In genomic region chr4:82755616-82756294, GRCm38 (mm10) we compare ENCODE assay signal across 12 mouse cellular contexts. TPM values are rescaled to one million over a fixed set of nuclear protein-coding genes. Genes with fewer than 3 reads are reported as not detected.
DNase-seq lines count a peak whose midpoint lies in the region; ATAC-seq and TF ChIP-seq lines count a peak whose summit lies in the region.
"Had no signal": no experiment of that assay in that cellular context is flagged by ENCODE, and none has a peak within 500 bp of the region (broad histone marks: within the 10 kb centered on the region; RNA-seq: fewer than 3 reads in every experiment).

No protein-coding gene starts in this region.

- H3K79me2 ChIP-seq in CH12.LX (replicated peaks; ENCODE audit: control insufficient read depth, extremely low read depth, insufficient read depth, poor library complexity, severe bottlenecking): no peaks in the 10 kb centered on the region

- dilution Hi-C loops in CH12.LX (cut with MboI; ENCODE audit: extremely low pct_ligation_motif_present, extremely low pct_unique_long_range_greater_than_20kb, low sequenced_read_pairs): no loop called here

- no peak overlapping the region for H3K4me3 ChIP-seq in CH12.LX (replicated peaks in 1 of 3; ENCODE audit: low read depth in 2 of 3, low read length in 2 of 3, poor library complexity in 1 of 3)
- no peak overlapping the region for H3K4me3 ChIP-seq in embryonic facial prominence, embryonic 14.5 days (ENCODE audit: low read depth, low read length)
- no peak overlapping the region for H3K4me3 ChIP-seq in liver, postnatal 0 days (ENCODE audit: low read depth, low read length)
- H3K4me3 ChIP-seq: liver, embryonic 13.5 days; myocyte had no signal

- 28% methylated on average over 3 of the region's 3 CpGs for WGBS in embryonic facial prominence, embryonic 14.5 days
- 39% methylated on average over 3 of the region's 3 CpGs for WGBS in liver, postnatal 0 days (ENCODE audit: insufficient replicate concordance)

- H3K27me3 ChIP-seq in CH12.LX (replicated peaks): no peaks in the 10 kb centered on the region
- H3K27me3 ChIP-seq in embryonic facial prominence, embryonic 14.5 days (replicated peaks; ENCODE audit: control insufficient read depth, insufficient read depth, low read length): no peaks in the 10 kb centered on the region
- H3K27me3 ChIP-seq in liver, postnatal 0 days (ENCODE audit: insufficient read depth, low read length): no peaks in the 10 kb centered on the region
- H3K27me3 ChIP-seq: liver, embryonic 13.5 days had no signal

- H3K36me3 ChIP-seq in CH12.LX (replicated peaks in 1 of 2; ENCODE audit: control insufficient read depth in 1 of 2, insufficient read depth in 1 of 2, low read length in 1 of 2): no peaks in the 10 kb centered on the region
- no peaks in the 10 kb centered on the region for H3K36me3 ChIP-seq in embryonic facial prominence, embryonic 14.5 days (ENCODE audit: control insufficient read depth, insufficient read depth, low read length)
- H3K36me3 ChIP-seq in liver, postnatal 0 days (replicated peaks; ENCODE audit: insufficient read depth, low read length): no peaks in the 10 kb centered on the region
- H3K36me3 ChIP-seq: liver, embryonic 13.5 days had no signal

- TF ChIP-seq EP300 in CH12.LX (IDR thresholded peaks at IDR 0.05; ENCODE audit: low read length): peak; percentile 71
- no peak for TF ChIP-seq EP300 in liver, postnatal 0 days (IDR thresholded peaks at IDR 0.05; ENCODE audit: low read depth)

- peaks cover 9 to 22% of the 10 kb centered on the region in 2 experiments for H3K4me1 ChIP-seq in CH12.LX (ENCODE audit: control insufficient read depth in 1 of 2, insufficient read depth in 2 of 2)
- H3K4me1 ChIP-seq in embryonic facial prominence, embryonic 14.5 days (ENCODE audit: control insufficient read depth, insufficient read depth, low read length): no peaks in the 10 kb centered on the region
- H3K4me1 ChIP-seq in liver, postnatal 0 days (ENCODE audit: insufficient read depth): no peaks in the 10 kb centered on the region
- H3K4me1 ChIP-seq: liver, embryonic 13.5 days had no signal

- DNase-seq in CD4-positive helper T cell, adult 2 months (ENCODE audit: low read depth, low spot score): peak; percentile 30
- peak; percentile 63 for DNase-seq in CH12.LX (ENCODE audit: extremely low read depth)
- no peak for DNase-seq in embryonic facial prominence, embryonic 14.5 days (ENCODE audit: low spot score)
- peak; percentile 32 to 67 for DNase-seq in kidney, postnatal 25 days
- no peak for DNase-seq in layer of hippocampus, adult 8-10 months (ENCODE audit: low spot score in 2 of 2)
- DNase-seq in layer of hippocampus, postnatal 10 days (ENCODE audit: low spot score in 2 of 2): no peak
- DNase-seq in liver, postnatal 0 days: no peak
- no peak for DNase-seq in B cell, adult 2 months
- DNase-seq: cerebellum, postnatal 36 days; liver, embryonic 13.5 days had no signal

- no peak for TF ChIP-seq RAD21 in CH12.LX (IDR thresholded peaks at IDR 0.05; ENCODE audit: low read depth, low read length)

- in situ Hi-C loops in CH12.LX (cut with MboI; ENCODE audit: low pct_ligation_motif_present, low pct_unique_long_range_greater_than_20kb, low sequenced_read_pairs): no loop called here

- H3K27ac ChIP-seq in CH12.LX (ENCODE audit: insufficient read depth, low read depth): no peak overlapping the region
- no peak overlapping the region for H3K27ac ChIP-seq in embryonic facial prominence, embryonic 14.5 days (replicated peaks; ENCODE audit: low read depth, low read length)
- H3K27ac ChIP-seq in liver, postnatal 0 days (ENCODE audit: low read depth): no peak overlapping the region
- H3K27ac ChIP-seq: liver, embryonic 13.5 days had no signal

- no peaks in the 10 kb centered on the region for H3K9me3 ChIP-seq in CH12.LX (replicated peaks; ENCODE audit: low read length)
- no peaks in the 10 kb centered on the region for H3K9me3 ChIP-seq in embryonic facial prominence, embryonic 14.5 days (ENCODE audit: control insufficient read depth, low read length)
- H3K9me3 ChIP-seq in liver, postnatal 0 days (ENCODE audit: low read length): no peaks in the 10 kb centered on the region
- H3K9me3 ChIP-seq: liver, embryonic 13.5 days had no signal

- no peak overlapping the region for H3K4me2 ChIP-seq in CH12.LX (ENCODE audit: insufficient read depth, low read depth, poor library complexity, severe bottlenecking)
- no peak overlapping the region for H3K4me2 ChIP-seq in embryonic facial prominence, embryonic 14.5 days (ENCODE audit: low read depth, low read length)
- no peak overlapping the region for H3K4me2 ChIP-seq in liver, postnatal 0 days (ENCODE audit: low read depth, low read length)
- H3K4me2 ChIP-seq: liver, embryonic 13.5 days had no signal

- ATAC-seq in embryonic facial prominence, embryonic 14.5 days (ENCODE audit: low read depth): peak; percentile 57
- no peak for ATAC-seq in liver, postnatal 0 days
- ATAC-seq: intestine, postnatal 0 days had no signal

- TF ChIP-seq CTCF in CH12.LX (conservative IDR thresholded peaks at IDR 0.05 in 1 of 2, IDR thresholded peaks at IDR 0.05 in 1 of 2; ENCODE audit: low read depth in 2 of 2, low read length in 2 of 2): no peak
- TF ChIP-seq CTCF in liver, postnatal 0 days (IDR thresholded peaks at IDR 0.05; ENCODE audit: low read depth): no peak

- TF ChIP-seq POLR2A in CH12.LX (IDR thresholded peaks at IDR 0.05; ENCODE audit: low read depth, low read length): no peak

- no peak overlapping the region for H3K9ac ChIP-seq in CH12.LX (ENCODE audit: insufficient read depth, low read depth)
- H3K9ac ChIP-seq in embryonic facial prominence, embryonic 14.5 days (ENCODE audit: low read depth, low read length): no peak overlapping the region
- no peak overlapping the region for H3K9ac ChIP-seq in liver, postnatal 0 days (replicated peaks)
- H3K9ac ChIP-seq: liver, embryonic 13.5 days had no signal

TF ChIP-seq in CH12.LX, 34 proteins besides CTCF, POLR2A, EP300 and RAD21:
- no peak for TF ChIP-seq MXI1 (IDR thresholded peaks at IDR 0.05; ENCODE audit: low read depth, low read length)
- TF ChIP-seq MYC (IDR thresholded peaks at IDR 0.05; ENCODE audit: low read depth, low read length): no peak
- TF ChIP-seq IRF4 (IDR thresholded peaks at IDR 0.05; ENCODE audit: low read depth, low read length): no peak
- TF ChIP-seq USF2 (conservative IDR thresholded peaks at IDR 0.05; ENCODE audit: low read depth, low read length): no peak
- no peak for TF ChIP-seq POLR2AphosphoS2 (IDR thresholded peaks at IDR 0.05; ENCODE audit: low read depth, low read length)
- no peak for TF ChIP-seq NRF1 (IDR thresholded peaks at IDR 0.05; ENCODE audit: low read depth, low read length)
- TF ChIP-seq MAFK (IDR thresholded peaks at IDR 0.05; ENCODE audit: insufficient replicate concordance, low read length): 0 out of 2 replicates have a peak, but pooled peaks have one; percentile 21
- no peak for TF ChIP-seq NELFE (IDR thresholded peaks at IDR 0.05; ENCODE audit: low read depth, low read length)
- TF ChIP-seq USF1 (IDR thresholded peaks at IDR 0.05; ENCODE audit: low read depth, low read length): no peak
- no peak for TF ChIP-seq SIN3A (IDR thresholded peaks at IDR 0.05; ENCODE audit: low read length)
- TF ChIP-seq ETS1 (conservative IDR thresholded peaks at IDR 0.05; ENCODE audit: low read depth, low read length): no peak
- 0 out of 2 replicates have a peak, but pooled peaks have one; percentile 20 for TF ChIP-seq CHD2 (IDR thresholded peaks at IDR 0.05; ENCODE audit: low read length)
- TF ChIP-seq ZC3H11A (IDR thresholded peaks at IDR 0.05; ENCODE audit: low read depth, low read length): no peak
- 0 out of 2 replicates have a peak, but pooled peaks have one; percentile 13 for TF ChIP-seq TBP (conservative IDR thresholded peaks at IDR 0.05; ENCODE audit: low read depth, low read length)
- TF ChIP-seq MAX (IDR thresholded peaks at IDR 0.05; ENCODE audit: low read length): no peak
- TF ChIP-seq ELF1 (IDR thresholded peaks at IDR 0.05; ENCODE audit: low read depth, low read length): no peak
- 0 out of 2 replicates have a peak, but pooled peaks have one; percentile 21 for TF ChIP-seq TCF12 (IDR thresholded peaks at IDR 0.05; ENCODE audit: low read depth, low read length)
- TF ChIP-seq HCFC1 (IDR thresholded peaks at IDR 0.05; ENCODE audit: low read depth, low read length): no peak
- 0 out of 2 replicates have a peak, but pooled peaks have one; percentile 34 for TF ChIP-seq BHLHE40 (IDR thresholded peaks at IDR 0.05; ENCODE audit: low read depth, low read length)
- TF ChIP-seq ZMIZ1 (IDR thresholded peaks at IDR 0.05; ENCODE audit: low read depth, low read length): no peak
- no peak for TF ChIP-seq MAZ (IDR thresholded peaks at IDR 0.05; ENCODE audit: low read depth, low read length)
- no peak for TF ChIP-seq PAX5 (IDR thresholded peaks at IDR 0.05; ENCODE audit: low read length)
- TF ChIP-seq KAT2A (IDR thresholded peaks at IDR 0.05; ENCODE audit: insufficient replicate concordance, low read length): 0 out of 2 replicates have a peak, but pooled peaks have one; percentile 17
- TF ChIP-seq JUN (IDR thresholded peaks at IDR 0.05; ENCODE audit: insufficient read depth, low read depth, low read length): no peak
- no peak for TF ChIP-seq E2F4 (IDR thresholded peaks at IDR 0.05; ENCODE audit: insufficient replicate concordance, low read depth, low read length)
- TF ChIP-seq JUND (conservative IDR thresholded peaks at IDR 0.05; ENCODE audit: low read depth, low read length): no peak
- TF ChIP-seq RCOR1 (conservative IDR thresholded peaks at IDR 0.05; ENCODE audit: low read depth, low read length): no peak

RNA-seq across cellular contexts. Expression of gene Nfib, which starts 50.2 kb away (rescaled TPM):
- total RNA-seq in CH12.LX (2012; rRNA removed) (0.04 TPM in 2 replicates), CH12.LX (2014; rRNA removed) (0.05 and 0.11 TPM in 2 replicates)
- 0.05 and 0.09 TPM in 2 replicates for polyA plus RNA-seq in CH12.LX (2012; ENCODE audit: insufficient read length, low read depth)
- 86.0 and 100 TPM in 2 replicates for polyA plus RNA-seq in embryonic facial prominence, embryonic 14.5 days (2014; fragmentation: Nextera tagmentation; extraction: Ambion mirVana)
- total RNA-seq in layer of hippocampus, adult 8-10 months (2022): 100 to 1,000 TPM; 125 to 165 (median 149) TPM
- 100 to 1,000 TPM; 218 to 236 TPM for total RNA-seq in layer of hippocampus, postnatal 10 days (2021)
- polyA plus RNA-seq in liver, postnatal 0 days (2015; fragmentation: Nextera tagmentation; extraction: Ambion mirVana): 7.7 and 8.3 TPM in 2 replicates

Comparison
In these comparisons a context has a peak if more than half of its experiments do, and no peak if none do; other contexts are left out.
1. DNase-seq: peak in CD4-positive helper T cell, adult 2 months (single experiment), CH12.LX (single experiment) and kidney, postnatal 25 days (2 of 2); none in embryonic facial prominence, embryonic 14.5 days (single experiment), layer of hippocampus, adult 8-10 months (0 of 2), layer of hippocampus, postnatal 10 days (0 of 2), liver, postnatal 0 days (single experiment) and B cell, adult 2 months (0 of 2).
2. RNA of gene Nfib, which starts 50.2 kb away (total RNA-seq): 218 to 236 TPM in layer of hippocampus, postnatal 10 days and 125 to 165 TPM in layer of hippocampus, adult 8-10 months; 0.04 to 0.11 TPM in CH12.LX; every median in the first group is over 100 times any median in the second.